Mouse (Mus musculus) CH12.LX (cell line): Measurements from ENCODE around the gene Camkk1.

Source experiments
- CHD1 ChIP-seq: IDR thresholded peaks from 2 replicates; pipeline ENCODE4 v1.6.1; 2012; ENCODE audit warnings: low read depth, low read length, improper control_type of control experiment, inconsistent platforms
- CHD2 ChIP-seq: IDR thresholded peaks from 2 replicates; pipeline ENCODE4 v1.6.1; 2011; ENCODE audit warnings: low read length, improper control_type of control experiment
- CTCF ChIP-seq, 2 experiments: IDR thresholded peaks in 1 of 2; conservative IDR thresholded peaks in 1 of 2; 2 replicates each; pipeline ENCODE4 v1.5.1; 2011 to 2012; ENCODE audit warnings: low read depth in 2 of 2, low read length in 2 of 2, improper control_type of control experiment in 1 of 2, inconsistent platforms in 1 of 2, mild to moderate bottlenecking in 1 of 2, moderate library complexity in 1 of 2
- E2F4 ChIP-seq: IDR thresholded peaks from 2 replicates; pipeline ENCODE4 v1.6.1; 2011; ENCODE audit warnings: low read depth, low read length, improper control_type of control experiment; ENCODE audit not compliant: insufficient replicate concordance
- EP300 ChIP-seq: IDR thresholded peaks from 2 replicates; pipeline ENCODE4 v1.6.1; 2011; ENCODE audit warnings: low read length, improper control_type of control experiment
- ETS1 ChIP-seq: conservative IDR thresholded peaks from 2 replicates; pipeline ENCODE4 v1.6.1; 2012; ENCODE audit warnings: low read depth, mild to moderate bottlenecking, inconsistent platforms, low read length, improper control_type of control experiment, moderate library complexity
- KAT2A ChIP-seq: IDR thresholded peaks from 2 replicates; pipeline ENCODE4 v1.6.1; 2012; ENCODE audit warnings: low read length, improper control_type of control experiment, inconsistent platforms; ENCODE audit not compliant: insufficient replicate concordance
- MAX ChIP-seq: IDR thresholded peaks from 2 replicates; pipeline ENCODE4 v1.6.1; 2011; ENCODE audit warnings: low read length, improper control_type of control experiment
- MEF2A ChIP-seq: IDR thresholded peaks from 2 replicates; pipeline ENCODE4 v1.6.1; 2014; ENCODE audit warnings: low read depth, mild to moderate bottlenecking, inconsistent platforms, low read length, improper control_type of control experiment, borderline replicate concordance
- NELFE ChIP-seq: IDR thresholded peaks from 2 replicates; pipeline ENCODE4 v1.6.1; 2011; ENCODE audit warnings: low read depth, low read length, improper control_type of control experiment
- POLR2A ChIP-seq: IDR thresholded peaks from 2 replicates; pipeline ENCODE4 v1.6.1; 2011; ENCODE audit warnings: low read depth, mild to moderate bottlenecking, improper control_type of control experiment, low read length
- TCF12 ChIP-seq: IDR thresholded peaks from 2 replicates; pipeline ENCODE4 v1.6.1; 2014; ENCODE audit warnings: low read depth, mild to moderate bottlenecking, inconsistent platforms, low read length, improper control_type of control experiment
- UBTF ChIP-seq: IDR thresholded peaks from 2 replicates; pipeline ENCODE4 v1.6.1; 2012; ENCODE audit warnings: low read depth, mild to moderate bottlenecking, inconsistent platforms, low read length, improper control_type of control experiment, moderate library complexity
- ZMIZ1 ChIP-seq: IDR thresholded peaks from 2 replicates; pipeline ENCODE4 v1.6.1; 2012; ENCODE audit warnings: low read depth, mild to moderate bottlenecking, inconsistent platforms, low read length, improper control_type of control experiment

DNA sequence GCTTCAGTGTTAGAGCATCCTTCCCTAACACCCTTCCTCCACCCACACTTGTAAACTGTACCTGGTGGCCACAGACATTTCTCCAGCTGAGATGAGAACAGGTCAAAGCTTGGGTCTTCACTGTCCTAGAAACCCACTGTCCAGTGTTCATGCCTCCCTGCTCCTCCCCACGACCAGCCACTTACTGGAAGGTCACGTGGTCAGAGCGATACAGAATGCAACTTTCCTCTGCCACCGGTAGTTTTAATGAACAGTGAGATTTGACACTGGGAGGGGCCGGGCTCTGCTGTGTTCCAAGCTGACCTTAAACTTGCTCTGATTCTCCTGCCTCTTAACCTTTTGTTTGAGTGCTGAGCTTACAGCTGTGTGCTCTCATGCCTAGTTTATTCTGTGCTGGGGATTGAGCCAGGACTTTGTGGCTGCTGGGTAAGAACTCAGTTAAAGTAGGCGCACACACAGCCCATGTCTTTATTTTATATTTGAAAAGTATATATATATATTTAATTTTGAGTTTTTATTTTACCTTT lies 25.5 kb downstream of the Camkk1 start:
- TF ChIP-seq NELFE (no peak), POLR2A (no peak), CHD2 (no peak), CTCF (conservative IDR thresholded peaks at IDR 0.05 in 1 of 2, IDR thresholded peaks at IDR 0.05 in 1 of 2; ENCODE audit: low read depth in 2 of 2, low read length in 2 of 2) (no peak), KAT2A (no peak), TCF12 (no peak), EP300 (no peak), CHD1 (no peak), UBTF (no peak), ETS1 (no peak), MAX (no peak), ZMIZ1 (no peak), E2F4 (no peak), MEF2A (no peak)
